Mouse (Mus musculus) thymus, postnatal 25 days (tissue): ENCODE results near the gene Hmox1.
A peak's percentile ranks its signal among the peaks of the same experiment; 100 is the strongest.

Experiments
- DNase-seq: peaks from one replicate; pipeline ENCODE4 v3.0.0; 2022

The Hmox1 gene

DNA sequence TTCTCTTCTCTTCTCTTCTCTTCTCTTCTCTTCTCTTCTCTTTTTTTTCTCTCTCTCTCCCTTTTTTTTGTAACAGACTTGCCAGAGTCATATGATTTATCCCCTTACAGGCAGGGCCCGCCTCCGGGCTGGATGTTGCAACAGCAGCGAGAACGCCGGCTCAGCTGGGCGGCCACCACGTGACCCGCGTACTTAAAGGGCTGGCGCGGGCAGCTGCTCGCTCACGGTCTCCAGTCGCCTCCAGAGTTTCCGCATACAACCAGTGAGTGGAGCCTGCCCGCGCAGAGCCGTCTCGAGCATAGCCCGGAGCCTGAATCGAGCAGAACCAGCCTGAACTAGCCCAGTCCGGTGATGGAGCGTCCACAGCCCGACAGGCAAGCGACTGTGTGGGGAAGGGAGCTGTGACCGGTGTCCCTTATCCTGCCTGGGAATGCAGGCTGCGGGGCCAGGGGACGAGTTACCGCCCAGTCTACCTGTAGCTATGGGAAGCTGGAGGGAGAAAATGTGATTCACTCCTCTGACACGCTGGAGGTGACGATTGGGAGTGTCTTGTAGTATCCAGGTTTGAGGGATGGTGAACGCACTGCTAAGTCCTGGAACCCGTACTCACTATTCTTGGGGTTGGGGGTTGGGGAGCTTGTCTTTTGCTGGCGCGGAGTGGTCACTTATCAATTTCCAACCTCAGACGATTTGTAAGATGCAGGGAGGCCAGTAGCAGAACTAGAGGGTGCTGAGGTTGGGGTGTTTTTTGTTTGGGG is at the start of gene Hmox1:
TSS of gene Hmox1 (plus strand) at position 223 of the 758 bp plus-strand sequence.
- peak; percentile 78 for DNase-seq

- no peak for DNase-seq
Measured at GRCm38 (mm10) chr8:75046303-75046702, 47.1 kb upstream of the Hmox1 start.

DNA sequence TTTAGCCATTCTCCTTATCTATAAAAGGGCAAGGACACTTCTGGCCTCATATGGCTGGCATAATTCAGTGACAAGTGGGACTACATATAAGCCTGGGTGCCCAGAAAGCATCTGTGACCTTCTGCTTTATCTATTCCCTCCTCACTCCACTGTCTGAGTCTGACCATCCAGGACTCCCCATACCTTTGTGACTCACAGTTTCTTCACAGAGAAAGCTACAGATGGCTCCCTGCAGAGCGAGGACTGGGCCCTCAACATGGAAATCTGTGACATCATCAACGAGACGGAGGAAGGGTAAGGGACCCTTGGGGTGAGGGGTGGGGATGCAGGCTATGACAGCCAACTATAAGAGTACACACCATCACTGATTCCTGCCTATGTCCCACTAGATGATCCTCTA is 45.6 kb upstream of the Hmox1 start:
- no peak for DNase-seq

GRCm38 (mm10) chr8:75053342-75053741 is 40.1 kb upstream of the Hmox1 start:
- DNase-seq = no peak

DNA sequence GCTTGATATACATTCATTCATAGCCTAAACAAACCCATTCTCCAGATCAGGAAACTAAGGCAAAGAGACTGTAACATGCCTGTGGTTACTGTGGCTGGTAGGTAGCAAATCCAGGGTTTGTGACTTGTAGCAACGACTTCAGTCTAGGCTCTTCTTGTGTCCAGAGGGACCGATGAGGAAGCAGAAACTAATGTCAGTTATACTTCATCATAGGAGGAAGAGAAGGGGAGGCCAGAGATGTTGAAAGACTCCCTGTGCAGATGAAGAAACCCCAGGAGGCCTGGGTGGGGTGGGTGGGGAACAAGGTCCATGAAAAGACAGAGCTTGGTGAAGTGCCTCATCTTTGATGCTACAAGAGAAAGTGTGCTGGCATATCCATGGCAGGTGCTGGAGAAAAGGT is 37.7 kb upstream of the Hmox1 start:
- DNase-seq = no peak

- DNase-seq = no peak
Measured at GRCm38 (mm10) chr8:75060022-75060421, 33.4 kb upstream of the Hmox1 start.

DNA sequence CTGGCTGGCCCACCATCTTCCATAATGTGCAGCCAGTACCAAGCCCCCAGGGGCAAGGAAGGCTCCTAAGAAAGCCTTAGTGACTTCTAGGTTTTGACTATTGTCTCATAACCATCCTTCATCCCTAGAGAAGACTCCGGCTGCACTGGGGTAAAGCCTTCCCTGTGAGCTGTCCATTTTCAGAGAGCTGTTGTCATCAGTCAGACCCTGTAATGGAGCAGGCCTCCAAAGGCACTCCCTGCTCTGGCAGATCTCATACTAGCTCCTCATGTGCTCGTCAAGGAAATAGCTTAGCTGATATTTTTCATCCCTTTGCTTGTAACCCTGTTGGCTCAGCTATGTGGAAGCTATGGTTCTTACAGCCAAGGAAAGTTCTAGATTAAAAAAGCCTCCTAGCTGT is 32.6 kb upstream of the Hmox1 start:
- DNase-seq = no peak

GRCm38 (mm10) chr8:75063290-75063689 is 30.1 kb upstream of the Hmox1 start:
- no peak for DNase-seq

DNA sequence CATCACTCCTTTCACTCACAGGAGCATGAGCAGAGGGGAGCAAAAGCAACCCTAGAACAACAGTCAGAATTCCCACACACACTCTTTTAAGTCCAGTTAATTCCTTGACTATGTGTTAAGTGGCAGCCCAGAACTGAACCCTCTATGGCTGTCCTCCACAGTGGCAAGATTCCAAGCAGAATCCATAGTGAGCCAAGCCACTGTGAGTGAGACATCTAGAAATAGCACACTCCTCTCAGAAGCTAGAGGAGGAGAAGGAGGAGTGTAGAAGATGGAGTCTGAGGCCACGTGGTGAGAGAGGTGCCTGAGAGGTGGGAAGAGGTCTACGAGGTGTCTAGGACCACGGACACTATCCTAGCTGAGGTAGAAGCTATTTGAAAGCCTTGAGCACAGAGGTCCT is 28.6 kb upstream of the Hmox1 start:
- no peak for DNase-seq

DNA sequence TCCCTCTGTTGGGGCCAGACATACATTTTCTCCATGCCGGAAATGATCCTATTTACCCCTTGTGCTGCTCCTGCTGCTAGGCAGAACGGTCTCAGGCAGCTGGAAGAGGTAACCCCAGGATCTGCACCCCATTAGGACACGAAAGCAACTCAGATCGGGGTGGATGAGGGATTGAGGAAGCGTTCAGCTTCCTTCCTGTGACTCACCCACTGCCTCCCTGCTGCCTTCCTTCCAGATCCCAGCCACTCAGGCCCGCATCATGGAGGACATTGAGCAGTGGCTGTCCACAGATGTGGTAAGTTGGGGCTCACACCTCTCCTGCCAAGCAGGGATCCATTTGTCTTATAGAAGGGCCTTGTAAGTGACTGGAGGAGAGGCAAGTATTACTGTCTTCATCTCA is 26.1 kb upstream of the Hmox1 start:
- no peak for DNase-seq

DNA sequence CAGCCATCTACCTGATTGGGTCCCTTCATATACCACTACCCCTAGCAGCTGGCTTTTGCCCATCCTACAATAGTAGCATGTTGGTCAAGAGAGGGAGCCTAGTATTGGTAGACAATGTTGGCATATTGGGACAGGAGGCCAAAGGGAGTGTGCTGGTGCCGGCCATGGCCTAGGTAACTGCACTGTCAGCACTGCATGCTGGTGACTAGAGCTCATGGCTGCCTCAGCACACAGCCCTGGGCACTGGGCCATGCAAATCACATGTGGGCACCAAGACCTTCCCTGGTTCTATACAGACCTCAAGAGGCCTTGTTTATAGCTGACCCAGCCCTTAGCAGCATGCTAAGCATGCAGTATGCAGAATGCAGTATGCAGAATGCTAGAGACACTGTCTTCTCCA is 23.1 kb upstream of the Hmox1 start:
- no peak for DNase-seq

GRCm38 (mm10) chr8:75071627-75072346 is 21.6 kb upstream of the Hmox1 start:
- DNase-seq = peak; percentile 75

- no peak for DNase-seq
Measured at GRCm38 (mm10) chr8:75074876-75075275, 18.5 kb upstream of the Hmox1 start.

DNA sequence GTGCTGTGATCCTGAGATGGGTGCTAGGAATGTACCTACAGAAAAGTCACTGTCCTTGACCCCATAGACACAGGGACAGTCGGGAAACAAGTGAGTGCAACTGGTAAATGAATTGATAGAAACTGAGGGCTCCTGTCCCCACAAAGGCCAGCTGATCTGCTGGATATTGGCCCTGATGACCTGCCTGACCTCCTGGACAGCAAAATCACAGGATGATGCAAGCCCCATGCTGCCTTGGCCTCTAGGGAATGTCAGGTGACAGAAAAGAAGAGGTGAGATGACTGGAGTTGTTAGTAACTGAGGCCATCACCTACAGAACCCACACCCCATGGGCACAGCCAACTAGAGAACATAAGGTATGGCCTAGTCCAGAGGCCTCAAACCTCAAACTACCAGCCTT is 15.2 kb upstream of the Hmox1 start:
- DNase-seq = no peak

- DNase-seq = no peak
Measured at GRCm38 (mm10) chr8:75078851-75079250, 14.6 kb upstream of the Hmox1 start.

- no peak for DNase-seq
Measured at GRCm38 (mm10) chr8:75081364-75082040, 11.9 kb upstream of the Hmox1 start.

- no peak for DNase-seq
Measured at GRCm38 (mm10) chr8:75082181-75082805, 11.1 kb upstream of the Hmox1 start.

DNA sequence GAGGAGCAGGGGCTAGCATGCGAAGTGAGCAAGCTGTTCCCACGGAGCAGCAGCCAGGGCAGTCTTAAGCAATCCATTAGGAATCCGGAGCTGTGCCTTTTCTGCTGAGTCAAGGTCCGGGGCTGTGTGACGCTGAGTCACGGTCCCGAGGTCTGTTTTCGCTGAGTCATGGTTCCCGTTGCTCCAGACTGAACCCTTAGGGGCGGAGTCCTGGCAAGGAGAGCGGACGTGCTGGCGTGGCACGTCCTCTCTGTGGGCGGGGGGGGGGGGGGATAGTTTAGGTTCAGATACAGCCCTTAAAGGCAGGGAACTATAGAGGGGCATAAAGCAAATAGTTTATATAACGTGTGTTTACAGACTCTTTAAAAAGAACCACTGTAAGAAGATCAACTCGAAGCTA is 9.6 kb upstream of the Hmox1 start:
- peak; percentile 64 for DNase-seq

GRCm38 (mm10) chr8:75084382-75085064 is 8.9 kb upstream of the Hmox1 start:
- DNase-seq = no peak

GRCm38 (mm10) chr8:75086002-75086401 is 7.4 kb upstream of the Hmox1 start:
- DNase-seq = no peak

GRCm38 (mm10) chr8:75087127-75087526 is 6.3 kb upstream of the Hmox1 start:
- no peak for DNase-seq

DNA sequence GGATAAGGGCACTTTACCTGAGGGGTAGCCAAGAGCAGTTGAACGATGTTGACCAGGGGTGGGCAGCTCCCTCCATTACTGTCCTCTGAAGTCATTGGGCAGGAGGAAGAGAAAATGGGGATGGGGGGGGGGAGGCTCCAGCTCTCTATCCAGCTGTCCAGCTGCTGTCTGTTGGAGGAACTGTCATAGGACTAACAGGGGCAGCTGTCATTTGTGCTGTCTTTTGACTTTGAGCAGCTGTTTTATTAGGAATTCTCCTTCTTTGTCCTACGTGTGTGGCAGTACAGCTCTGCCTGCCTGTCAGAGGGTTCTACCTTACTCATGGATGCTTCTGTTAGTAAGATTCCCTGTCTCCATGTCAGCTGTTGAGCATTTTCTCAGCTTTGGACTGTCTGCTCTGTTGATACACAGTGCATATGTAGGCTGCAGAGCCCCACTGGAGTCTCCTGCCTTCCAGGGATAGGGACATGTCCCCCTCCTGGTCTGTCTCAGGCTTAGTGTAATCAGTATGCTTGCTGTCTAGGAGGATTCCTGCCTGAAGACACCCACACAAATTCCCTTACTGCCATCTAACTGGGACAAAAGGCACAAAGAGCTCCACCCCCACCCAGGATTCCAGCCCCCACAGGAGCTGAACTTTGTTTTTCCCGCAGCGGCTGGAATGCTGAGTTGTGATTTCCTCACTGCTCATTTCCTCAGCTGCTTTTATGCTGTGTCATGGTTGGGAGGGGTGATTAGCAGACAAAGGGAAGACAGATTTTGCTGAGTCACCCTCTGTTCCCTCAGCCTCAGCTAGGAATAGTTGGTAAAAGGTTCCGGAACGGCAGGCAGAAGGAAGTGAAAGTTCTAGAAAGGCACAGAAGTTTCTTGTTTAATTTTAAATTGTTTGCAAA is 4.2 kb upstream of the Hmox1 start:
- peak; percentile 21 for DNase-seq
